10 mouse cellular contexts compared by ENCODE assay signal in the genomic region with DNA sequence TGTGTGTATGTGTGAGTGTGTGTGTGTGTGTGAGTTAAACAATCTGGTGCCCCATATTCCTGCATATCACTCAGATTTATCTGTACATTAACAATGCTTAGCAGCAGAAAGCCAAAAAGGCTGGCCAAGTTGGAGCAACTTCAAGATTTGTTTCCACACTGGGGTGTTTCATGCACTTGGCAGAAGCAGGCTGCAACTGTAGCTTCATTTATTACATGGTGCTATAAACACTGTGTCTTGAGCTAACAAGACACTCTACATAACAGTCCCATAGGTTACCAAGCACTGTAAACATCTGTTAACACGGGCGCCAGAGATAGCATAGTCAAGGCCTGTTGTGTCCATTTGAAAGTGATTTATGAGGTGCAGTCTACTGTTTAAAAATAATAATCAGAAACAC. TPM values are rescaled to one million over a fixed set of nuclear protein-coding genes. Genes with fewer than 3 reads are reported as not detected.
DNase-seq lines count a peak whose midpoint lies in the region; ATAC-seq and TF ChIP-seq lines count a peak whose summit lies in the region.
"Had no signal": no experiment of that assay in that cellular context is flagged by ENCODE, and none has a peak within 500 bp of the region (broad histone marks: within the 10 kb centered on the region; RNA-seq: fewer than 3 reads in every experiment).

No protein-coding gene starts in this region.

- H3K9ac ChIP-seq in liver, adult 2 months (ENCODE audit: low read depth, low read length): peak overlapping the region; percentile 62
- H3K9ac ChIP-seq in intestine, embryonic 16.5 days (ENCODE audit: low read depth, low read length): no peak overlapping the region

- H3K4me3 ChIP-seq in liver, adult 2 months (ENCODE audit: insufficient read depth, low read depth, low read length): peak overlapping the region; percentile 55
- peak overlapping the region; percentile 25 for H3K4me3 ChIP-seq in intestine, embryonic 16.5 days (ENCODE audit: low read length)
- no peak overlapping the region for H3K4me3 ChIP-seq in myocyte

- H3K4me2 ChIP-seq in intestine, embryonic 16.5 days (ENCODE audit: low read depth, low read length): peak overlapping the region; percentile 41
- peak overlapping the region; percentile 35 for H3K4me2 ChIP-seq in myocyte (ENCODE audit: low read depth)
- H3K4me2 ChIP-seq: midbrain, embryonic 11.5 days had no signal

- peaks cover 10% of the 10 kb centered on the region for H3K4me1 ChIP-seq in liver, adult 2 months (ENCODE audit: control insufficient read depth, insufficient read depth, low read length)
- H3K4me1 ChIP-seq in intestine, embryonic 16.5 days (ENCODE audit: control insufficient read depth, insufficient read depth, low read length): peaks cover 32% of the 10 kb centered on the region

- peaks cover 12% of the 10 kb centered on the region; the same call in 1 of the 2 replicates for H3K79me2 ChIP-seq in liver, adult 2 months (ENCODE audit: control insufficient read depth, insufficient read depth, low read length)
- H3K79me2 ChIP-seq in myocyte (ENCODE audit: control insufficient read depth, insufficient read depth): no peaks in the 10 kb centered on the region

- 21% methylated on average over 2 of the region's 2 CpGs for WGBS in liver, adult 2 months
- 20% methylated on average over 2 of the region's 2 CpGs for WGBS in intestine, embryonic 16.5 days

- peaks cover 30% of the 10 kb centered on the region for H3K36me3 ChIP-seq in liver, adult 2 months (ENCODE audit: control insufficient read depth, insufficient read depth, low read length)
- no peaks in the 10 kb centered on the region for H3K36me3 ChIP-seq in intestine, embryonic 16.5 days (ENCODE audit: control insufficient read depth, insufficient read depth, low read length)
- no peaks in the 10 kb centered on the region for H3K36me3 ChIP-seq in myocyte (ENCODE audit: control insufficient read depth, insufficient read depth)

- peak overlapping the region; percentile 55 for H3K27ac ChIP-seq in liver, adult 2 months (replicated peaks; ENCODE audit: insufficient read depth, low read depth, low read length)
- peak overlapping the region; percentile 21; the same call in 1 of the 2 replicates for H3K27ac ChIP-seq in intestine, embryonic 16.5 days (ENCODE audit: low read length)

- intact Hi-C loops in gastrocnemius, postnatal 14 days (cut with DNase I; ENCODE audit: low total_unique reads): loop anchor here (10.0 kb wide), 1 partner anchor 225 kb away; no protein-coding TSS in a partner anchor

- peak; percentile 12; the same call in 1 of the 2 replicates for ATAC-seq in intestine, embryonic 16.5 days
- ATAC-seq in cerebellum, adult (ENCODE audit: insufficient number of reproducible peaks, low FRiP score, low TSS enrichment): no peak

- no peak for TF ChIP-seq CTCF in liver, adult 2 months (IDR thresholded peaks at IDR 0.05; ENCODE audit: low read depth, low read length)

- DNase-seq in gastrocnemius, adult 18-20 months (ENCODE audit: low spot score): peak; percentile 21
- DNase-seq in gastrocnemius, postnatal 14 days: no peak
- peak; percentile 86 for DNase-seq in liver, adult 2 months (ENCODE audit: extremely low read depth, low read depth, low spot score)
- DNase-seq in liver: no peak
- DNase-seq in cerebellum, adult 9-10 months: no peak
- DNase-seq: right cerebral cortex, postnatal 14 days had no signal

- TF ChIP-seq POLR2A in liver, adult 2 months (IDR thresholded peaks at IDR 0.05; ENCODE audit: extremely low read depth, insufficient read depth, low read length): no peak
- no peak for TF ChIP-seq POLR2A in myocyte (IDR thresholded peaks at IDR 0.05; ENCODE audit: insufficient read length, low read depth)

- no peaks in the 10 kb centered on the region for H3K9me3 ChIP-seq in intestine, embryonic 16.5 days (ENCODE audit: control insufficient read depth, low read length)

- H3ac ChIP-seq in myocyte (ENCODE audit: control insufficient read depth, insufficient read length): no peak overlapping the region

- no peaks in the 10 kb centered on the region for H3K27me3 ChIP-seq in liver, adult 2 months (ENCODE audit: control insufficient read depth, insufficient read depth, low read length)
- no peaks in the 10 kb centered on the region for H3K27me3 ChIP-seq in intestine, embryonic 16.5 days (replicated peaks; ENCODE audit: control insufficient read depth, insufficient read depth, low read length)
- H3K27me3 ChIP-seq in myocyte (ENCODE audit: control insufficient read depth, insufficient read depth, insufficient read length): no peaks in the 10 kb centered on the region

TF ChIP-seq in myocyte, 11 proteins besides CTCF, POLR2A, EP300 and RAD21:
- TF ChIP-seq MYOD1 (IDR thresholded peaks at IDR 0.05; ENCODE audit: control insufficient read depth in 1 of 3, insufficient read length in 2 of 3, low read depth in 2 of 3) (no peak), CEBPB (IDR thresholded peaks at IDR 0.05; ENCODE audit: insufficient read depth, poor library complexity, severe bottlenecking) (no peak), E2F4 (IDR thresholded peaks at IDR 0.05; ENCODE audit: insufficient read depth) (no peak), SRF (IDR thresholded peaks at IDR 0.05; ENCODE audit: control insufficient read depth, insufficient read length, low read depth) (no peak), POLR2AphosphoS2 (IDR thresholded peaks at IDR 0.05; ENCODE audit: insufficient read length, low read depth) (no peak), MYOG (IDR thresholded peaks at IDR 0.05; ENCODE audit: control insufficient read depth in 1 of 3, insufficient read depth in 1 of 3, insufficient read length in 2 of 3, low read depth in 2 of 3) (no peak), TCF12 (IDR thresholded peaks at IDR 0.05; ENCODE audit: insufficient read depth, poor library complexity, severe bottlenecking) (no peak), USF1 (IDR thresholded peaks at IDR 0.05; ENCODE audit: low read depth) (no peak), MAX (IDR thresholded peaks at IDR 0.05; ENCODE audit: low read depth) (no peak)

RNA-seq across cellular contexts. Expression of gene Ghr, which starts 3.1 kb away (rescaled TPM):
- 100 to 1,000 TPM; 183 to 184 TPM for total RNA-seq in gastrocnemius, adult 18-20 months (2021)
- 10 to 100 TPM; 74.9 to 77.6 TPM for total RNA-seq in gastrocnemius, postnatal 14 days (2021)
- total RNA-seq in liver, adult 2 months (2014; rRNA removed): 406 and 423 TPM in 2 replicates
- 141 and 142 TPM in 2 replicates for polyA plus RNA-seq in liver, adult 2 months (2012; rRNA removed)
- polyA plus RNA-seq in intestine, embryonic 16.5 days (2015; fragmentation: Nextera tagmentation; extraction: Ambion mirVana): 96.5 and 109 TPM in 2 replicates
- polyA plus RNA-seq in myocyte (2012; fragmentation: generic; extraction: Trizol): 21.3 TPM

Comparison
In these comparisons a context has a peak if more than half of its experiments do, and no peak if none do; other contexts are left out.
1. DNase-seq: peak in gastrocnemius, adult 18-20 months (single experiment) and liver, adult 2 months (single experiment); none in gastrocnemius, postnatal 14 days (single experiment), liver (single experiment) and cerebellum, adult 9-10 months (single experiment).